Mouse (Mus musculus) cerebellum, postnatal 25 days (tissue): ENCODE measurements at regions not wholly inside any gene's neighbourhood (a gene's known extent, or its start where the extent isn't known, plus 50 kb on each side); places are given as distances from the start of the nearest gene placed in this dataset.

Experiments
- DNase-seq, 2 experiments: peaks; one replicate each; pipeline ENCODE4 v3.0.0; 2021; ENCODE audit warnings: mixed read lengths in 2 of 2

DNA sequence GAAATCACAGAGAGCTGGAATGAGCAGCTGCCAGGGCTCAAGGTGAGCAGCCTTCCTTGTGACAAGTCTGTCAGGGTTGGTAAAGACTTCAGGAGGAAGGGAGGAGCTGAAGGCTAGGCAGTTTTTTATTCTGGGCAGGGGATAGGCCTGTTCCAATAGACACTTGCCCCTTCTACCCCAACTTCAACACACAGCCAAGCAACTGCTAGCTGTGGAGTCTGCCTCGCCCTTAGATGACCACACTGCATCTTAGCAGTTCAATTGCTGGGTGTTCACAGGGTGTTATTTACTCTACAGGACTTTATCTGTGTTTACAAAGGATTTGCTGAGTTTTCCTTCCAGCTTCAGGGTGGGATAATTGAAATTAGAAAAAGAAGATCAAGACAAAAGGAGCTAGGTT is 128.2 kb upstream of the Marcks start:
- DNase-seq, result no peak

DNA sequence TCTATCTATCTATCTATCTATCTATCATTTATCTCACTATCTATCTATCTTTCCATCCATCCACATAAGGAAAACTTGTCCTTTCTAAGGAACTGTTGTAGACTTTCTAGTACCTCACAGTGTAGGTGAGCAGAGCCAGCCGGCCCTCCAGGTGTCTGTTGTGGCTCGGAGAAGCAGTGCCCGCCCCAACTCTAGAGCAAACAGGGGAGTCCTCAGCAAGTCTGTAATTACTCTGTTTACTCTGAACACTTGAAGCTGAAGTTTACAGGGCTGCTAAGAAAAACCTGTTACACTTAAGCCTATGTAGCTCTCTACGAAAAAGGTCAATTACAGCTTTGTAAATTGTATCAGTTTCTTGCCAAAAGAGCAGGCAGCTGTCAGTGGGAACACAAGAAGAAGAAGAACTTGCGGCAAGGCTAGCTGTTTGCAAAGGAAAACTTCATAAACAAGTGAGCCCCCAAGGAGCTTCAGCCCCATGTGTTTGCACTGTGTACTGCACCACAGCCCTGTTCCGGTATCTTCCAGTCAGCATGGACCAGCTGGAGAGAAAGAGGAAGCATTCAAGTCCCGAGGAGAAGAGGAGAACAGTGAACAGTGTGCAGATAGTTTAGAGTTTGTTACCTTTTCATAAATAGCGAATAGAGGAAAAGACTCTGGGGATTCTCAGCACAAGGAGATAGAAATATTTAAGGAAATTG is 122.2 kb upstream of the Marcks start:
- DNase-seq, result no peak

- no peak for DNase-seq
Measured at GRCm38 (mm10) chr10:37259186-37259585, 120.5 kb upstream of the Marcks start.

GRCm38 (mm10) chr10:37257544-37257943 is 118.8 kb upstream of the Marcks start:
- no peak for DNase-seq

DNA sequence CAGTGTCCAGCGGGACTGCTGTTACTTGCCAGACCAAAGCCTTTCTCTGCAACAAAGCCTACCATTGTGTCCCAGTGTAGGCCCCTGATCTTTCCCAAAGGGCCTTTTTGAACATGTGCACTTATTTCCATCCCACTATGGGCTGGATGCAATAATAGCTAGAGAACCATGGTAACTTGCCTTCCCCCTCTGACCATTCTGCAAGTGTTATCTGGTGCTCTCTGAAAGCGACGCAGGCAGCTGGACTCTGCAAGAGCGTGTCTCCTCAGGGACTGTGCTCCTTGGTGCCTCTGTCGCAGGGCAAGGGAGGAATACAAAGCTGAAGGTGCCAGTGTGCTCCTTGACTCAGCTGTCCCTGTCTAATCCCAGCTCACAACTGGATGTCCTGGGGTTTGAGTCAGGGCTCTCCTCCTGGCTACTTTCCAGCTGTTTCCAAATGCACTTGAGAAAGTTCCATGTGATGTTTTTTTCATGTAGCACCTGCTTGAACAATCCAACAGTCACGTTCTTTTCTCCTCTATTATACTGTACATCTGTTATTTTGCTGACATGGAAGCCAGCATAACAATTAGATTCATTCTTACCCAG is 112.3 kb upstream of the Marcks start:
- no peak for DNase-seq

- DNase-seq, result no peak
Measured at GRCm38 (mm10) chr10:37250157-37250556, 111.4 kb upstream of the Marcks start.

DNA sequence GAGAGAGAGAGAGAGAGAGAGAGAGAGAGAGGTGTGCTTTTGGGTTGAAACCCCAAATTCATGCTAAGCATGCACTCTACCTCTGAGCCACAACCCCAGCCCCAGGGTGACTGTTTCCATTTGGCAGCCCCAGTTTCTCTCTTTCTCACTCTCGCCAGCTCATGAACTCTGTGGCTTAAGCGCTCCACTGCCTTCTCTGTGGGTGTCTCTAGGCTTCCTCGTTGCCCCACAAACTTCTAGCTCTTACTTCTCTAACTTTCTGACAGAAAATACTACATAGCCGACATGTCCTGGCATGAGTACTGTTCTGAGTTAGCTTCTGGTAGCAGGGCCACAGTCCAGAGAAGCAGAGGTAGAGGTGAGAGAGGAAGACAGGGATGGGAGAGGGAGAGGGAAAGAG is 110.8 kb upstream of the Marcks start:
- no peak for DNase-seq

DNA sequence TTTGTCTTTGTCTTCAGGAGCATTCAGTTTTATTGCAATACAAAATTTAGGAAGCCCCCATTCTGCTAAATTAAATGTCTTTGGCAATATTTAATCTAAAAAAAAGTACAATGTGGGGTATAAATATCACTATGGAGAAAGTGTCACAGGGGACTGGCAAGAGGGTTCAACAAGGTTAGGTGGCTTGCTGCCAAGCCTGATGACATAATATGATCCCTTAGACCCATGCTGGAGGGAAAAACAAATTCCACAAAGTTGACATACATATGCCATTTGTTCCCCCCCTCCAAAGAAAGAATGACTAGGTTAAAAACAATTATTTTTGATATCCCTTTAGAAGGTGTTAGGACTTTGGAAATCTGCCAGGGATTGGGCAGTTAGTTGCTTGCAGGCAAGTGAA is 108.4 kb upstream of the Marcks start:
- DNase-seq, result no peak

- DNase-seq, result no peak
Measured at GRCm38 (mm10) chr10:37243136-37243535, 104.4 kb upstream of the Marcks start.

DNA sequence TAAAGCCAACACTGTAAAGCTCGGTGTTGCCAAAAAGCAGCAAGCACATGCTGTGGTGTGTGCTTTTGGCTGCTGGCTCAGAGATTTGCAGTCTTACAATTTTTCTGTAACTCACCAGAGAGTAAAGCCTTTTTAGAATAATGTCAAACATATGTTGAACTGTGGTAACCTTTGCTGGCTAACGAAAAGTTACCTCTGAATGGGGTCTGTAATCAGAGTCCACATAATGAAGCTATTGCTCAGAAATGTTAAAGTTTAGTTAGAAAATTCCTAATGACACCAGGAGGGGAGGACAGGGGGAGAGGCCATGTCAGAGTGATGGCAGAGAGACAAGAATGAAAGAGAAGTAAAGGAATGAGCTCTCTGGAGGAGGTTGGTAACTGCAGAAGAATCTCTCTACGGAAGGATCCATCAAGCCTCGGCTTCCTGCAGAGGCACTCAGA is 103.1 kb upstream of the Marcks start:
- DNase-seq, result no peak

DNA sequence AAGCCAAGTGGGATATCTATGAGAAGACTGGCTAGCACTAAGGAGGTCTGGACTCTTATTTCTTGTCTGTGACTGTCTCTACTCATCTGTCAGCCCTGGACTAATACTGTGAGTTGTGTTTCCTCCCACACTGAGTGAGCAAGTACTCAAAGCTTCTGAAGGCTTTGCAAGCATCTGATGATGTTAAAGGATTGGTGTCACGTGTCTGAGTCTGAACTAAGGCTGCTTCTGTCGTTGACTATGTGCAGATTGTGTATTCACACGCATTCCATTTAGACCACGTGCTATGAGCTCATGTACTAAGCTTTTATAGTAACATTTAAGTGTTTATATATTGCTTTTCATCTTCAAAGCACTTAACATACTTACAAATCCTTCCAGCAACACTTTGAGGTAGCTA is 101.9 kb upstream of the Marcks start:
- no peak for DNase-seq

- DNase-seq, result no peak
Measured at GRCm38 (mm10) chr10:37240201-37240600, 101.5 kb upstream of the Marcks start.

- no peak for DNase-seq
Measured at GRCm38 (mm10) chr10:37236001-37236822, 97.5 kb upstream of the Marcks start.

- DNase-seq, result peak; percentile 6 to 12
Measured at GRCm38 (mm10) chr10:37231936-37232556, 93.3 kb upstream of the Marcks start.

GRCm38 (mm10) chr10:37231159-37231558 is 92.4 kb upstream of the Marcks start:
- DNase-seq, result no peak

- no peak for DNase-seq
Measured at GRCm38 (mm10) chr10:37227889-37228288, 89.2 kb upstream of the Marcks start.

DNA sequence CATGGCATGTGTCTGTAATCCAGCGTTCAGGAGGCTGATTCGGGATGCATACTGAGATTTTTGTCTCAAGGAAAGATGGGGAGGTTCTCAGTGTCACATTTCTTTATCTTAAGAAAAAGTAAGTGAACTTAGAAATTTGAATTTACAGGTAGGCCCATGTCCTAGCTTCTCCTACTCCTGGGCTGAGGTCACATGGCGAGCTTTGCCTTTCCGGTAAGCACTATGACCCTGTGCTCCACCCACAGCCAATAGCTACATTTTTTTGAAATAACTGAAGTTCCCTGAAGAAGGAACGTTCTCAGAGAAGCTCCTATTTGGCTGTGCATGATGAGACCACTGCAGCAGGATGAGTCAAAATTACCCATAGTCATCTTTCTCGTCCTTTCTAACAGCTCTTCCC is 83.0 kb upstream of the Marcks start:
- no peak for DNase-seq

DNA sequence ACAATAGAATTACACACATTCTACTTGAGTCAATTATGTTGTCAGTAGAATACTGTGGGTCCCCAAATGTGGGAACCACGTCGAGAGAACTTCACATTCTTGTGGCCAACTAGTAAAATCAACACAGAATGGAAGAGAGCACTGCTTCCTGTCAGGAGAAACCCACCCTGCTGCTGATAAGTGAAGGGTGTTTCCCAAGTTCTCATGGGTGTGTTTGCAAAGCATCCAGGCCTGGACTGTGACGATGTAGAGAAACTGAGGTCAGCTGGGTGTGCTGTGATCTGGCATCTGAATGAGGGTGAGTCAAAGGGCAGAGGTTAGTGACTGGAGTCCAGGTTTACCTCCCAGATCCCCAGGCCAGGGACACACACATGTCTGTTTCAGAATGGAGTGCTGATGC is 81.7 kb upstream of the Marcks start:
- no peak for DNase-seq

DNA sequence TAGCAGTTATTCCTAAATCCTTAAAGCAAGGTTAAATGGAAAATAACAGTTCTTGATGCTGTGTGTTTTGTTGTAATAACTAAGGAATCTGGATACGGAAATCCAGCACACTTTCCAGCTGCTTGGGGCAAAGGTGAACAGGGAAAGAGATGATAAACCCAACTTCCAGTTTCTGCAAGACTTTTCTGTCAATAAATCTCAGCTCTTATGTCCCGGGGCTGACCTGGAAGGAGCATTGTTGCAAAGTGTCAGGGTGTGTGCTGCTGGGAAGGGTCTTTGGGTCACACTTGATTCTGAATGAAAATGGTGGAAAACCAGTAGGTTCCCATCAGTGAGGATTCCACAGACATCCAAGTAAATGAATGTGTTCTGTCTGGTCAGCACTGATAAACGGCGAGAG is 81.2 kb upstream of the Marcks start:
- DNase-seq, result no peak

DNA sequence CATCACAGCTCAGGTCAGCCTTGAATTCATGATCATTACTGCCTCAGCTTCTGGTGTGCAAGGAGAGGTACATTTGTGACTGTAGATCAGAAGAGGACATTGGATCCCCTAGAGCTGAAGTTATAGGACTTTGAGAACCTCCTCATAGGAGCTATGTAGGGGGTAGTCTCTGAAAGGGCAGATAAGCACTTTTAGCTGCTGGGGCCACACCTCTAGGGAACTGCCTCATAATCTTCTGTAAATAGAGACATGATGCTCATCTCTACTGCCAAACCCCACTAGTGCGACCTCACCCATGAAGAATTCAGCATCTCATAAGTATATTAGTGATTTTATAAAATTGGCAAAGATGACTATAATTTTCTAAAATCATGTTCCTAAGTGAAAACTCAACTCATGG is 80.7 kb upstream of the Marcks start:
- no peak for DNase-seq

- DNase-seq, result no peak
Measured at GRCm38 (mm10) chr10:37214656-37215055, 75.9 kb upstream of the Marcks start.

- no peak for DNase-seq
Measured at GRCm38 (mm10) chr10:37212350-37213035, 73.8 kb upstream of the Marcks start.

GRCm38 (mm10) chr10:37211305-37211704 is 72.6 kb upstream of the Marcks start:
- DNase-seq, result no peak
